Mouse (Mus musculus) brain, embryonic 14.5 days (tissue): Measurements from ENCODE around the gene Crtc1. TPM values are rescaled to one million over a fixed set of nuclear protein-coding genes. Genes with fewer than 3 reads are reported as not detected.

ENCODE experiments used
- DNase-seq: peaks from one replicate; pipeline ENCODE4 v3.0.0-alpha.2; 2011; ENCODE audit warnings: low read depth
- CTCF ChIP-seq: fragments of 200-500 bp; IDR thresholded peaks from 2 replicates; pipeline ENCODE4 v1.5.1; 2012; ENCODE audit warnings: inconsistent platforms, mild to moderate bottlenecking, moderate library complexity, borderline replicate concordance; ENCODE audit not compliant: insufficient read depth, insufficient read length; ENCODE audit errors: extremely low read depth
- POLR2A ChIP-seq: fragments of 200-500 bp; IDR thresholded peaks from 2 replicates; pipeline ENCODE4 v1.6.1; 2012; ENCODE audit warnings: mild to moderate bottlenecking, inconsistent platforms, borderline replicate concordance; ENCODE audit not compliant: poor library complexity, insufficient read depth, insufficient read length, severe bottlenecking; ENCODE audit errors: extremely low read depth
- polyA plus RNA-seq: library from polyadenylated mRNA; depleted of rRNA; stranded (reverse); fragments of >200 nt; gene quantifications from 2 replicates; pipeline ENCODE4 v1.2.3, GENCODE M21; 2012; rRNA removed

Crtc1 gene
- 49.7 and 77.0 TPM in 2 replicates for polyA plus RNA-seq

DNA sequence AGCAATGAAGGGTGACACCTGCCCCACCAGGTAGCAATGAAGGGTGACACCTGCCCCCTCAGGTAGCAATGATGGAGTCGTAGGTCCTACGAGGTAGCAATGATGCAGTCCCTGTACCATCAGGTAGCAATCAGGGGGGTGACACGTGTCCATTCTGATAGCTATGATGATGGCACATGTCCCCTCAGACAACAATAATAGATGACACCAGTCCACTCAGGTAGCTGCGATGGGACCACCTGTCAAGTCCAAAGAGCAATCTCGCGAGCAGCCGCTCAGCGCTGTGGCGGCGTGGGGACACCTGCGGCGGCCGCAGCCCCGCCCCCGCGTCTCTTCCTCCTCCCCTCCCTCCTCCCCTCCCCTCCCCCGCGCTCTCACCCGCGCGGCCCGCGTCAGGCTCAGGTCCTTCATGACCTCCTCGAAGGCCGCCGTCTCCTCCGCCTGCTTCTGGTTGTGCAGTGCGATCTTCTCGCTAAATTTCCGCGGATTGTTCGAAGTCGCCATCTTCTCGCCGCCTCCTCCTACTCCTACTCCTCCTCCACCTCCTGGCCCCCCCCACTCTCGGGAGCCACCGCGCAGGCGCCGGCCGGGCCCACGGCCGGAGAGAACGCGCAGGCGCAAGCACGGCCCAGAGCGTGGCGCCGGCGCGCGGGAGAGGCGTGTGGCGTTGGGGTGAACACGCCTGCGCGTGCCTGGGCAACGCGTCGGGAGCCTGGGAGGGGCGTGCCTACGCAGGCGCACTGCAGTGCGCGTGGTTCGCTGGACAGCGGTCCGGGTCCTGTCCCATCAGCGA lies at the start of gene Crtc1:
Gene Crtc1 (minus strand): TSS at position 525 of the 793 bp plus-strand sequence.
- DNase-seq = peak; percentile 98
- TF ChIP-seq POLR2A = peak; percentile 52; the same call in 1 of the 2 replicates
- no peak for TF ChIP-seq CTCF

DNA sequence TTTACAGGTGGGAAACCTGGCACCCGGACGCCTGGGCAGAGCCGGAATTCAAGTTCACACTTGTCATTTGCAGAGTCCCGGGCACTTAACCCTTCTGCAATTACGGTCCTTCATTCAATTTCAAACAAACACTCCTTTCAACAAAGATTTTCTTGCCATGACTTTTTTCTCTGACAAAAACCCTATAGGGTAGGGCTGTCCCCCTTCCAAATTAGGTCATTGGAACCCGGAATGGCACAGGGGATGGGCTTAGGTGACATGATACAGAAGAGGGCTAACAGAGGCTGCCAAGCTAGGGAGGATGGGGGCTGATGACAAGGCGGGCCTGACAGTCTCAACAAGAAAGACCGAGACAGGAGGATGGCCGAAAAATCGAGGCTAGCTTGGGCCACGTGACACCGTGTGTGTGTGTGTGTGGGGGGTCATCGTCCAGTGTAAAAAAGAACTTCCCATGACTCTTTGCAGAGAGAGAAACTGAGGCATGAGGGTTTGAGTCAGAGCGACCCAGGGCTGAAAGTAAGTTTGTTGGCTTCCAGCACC lies 49.6 kb upstream of the Crtc1 start:
- no peak for TF ChIP-seq POLR2A
- TF ChIP-seq CTCF = no peak
- no peak for DNase-seq

DNA sequence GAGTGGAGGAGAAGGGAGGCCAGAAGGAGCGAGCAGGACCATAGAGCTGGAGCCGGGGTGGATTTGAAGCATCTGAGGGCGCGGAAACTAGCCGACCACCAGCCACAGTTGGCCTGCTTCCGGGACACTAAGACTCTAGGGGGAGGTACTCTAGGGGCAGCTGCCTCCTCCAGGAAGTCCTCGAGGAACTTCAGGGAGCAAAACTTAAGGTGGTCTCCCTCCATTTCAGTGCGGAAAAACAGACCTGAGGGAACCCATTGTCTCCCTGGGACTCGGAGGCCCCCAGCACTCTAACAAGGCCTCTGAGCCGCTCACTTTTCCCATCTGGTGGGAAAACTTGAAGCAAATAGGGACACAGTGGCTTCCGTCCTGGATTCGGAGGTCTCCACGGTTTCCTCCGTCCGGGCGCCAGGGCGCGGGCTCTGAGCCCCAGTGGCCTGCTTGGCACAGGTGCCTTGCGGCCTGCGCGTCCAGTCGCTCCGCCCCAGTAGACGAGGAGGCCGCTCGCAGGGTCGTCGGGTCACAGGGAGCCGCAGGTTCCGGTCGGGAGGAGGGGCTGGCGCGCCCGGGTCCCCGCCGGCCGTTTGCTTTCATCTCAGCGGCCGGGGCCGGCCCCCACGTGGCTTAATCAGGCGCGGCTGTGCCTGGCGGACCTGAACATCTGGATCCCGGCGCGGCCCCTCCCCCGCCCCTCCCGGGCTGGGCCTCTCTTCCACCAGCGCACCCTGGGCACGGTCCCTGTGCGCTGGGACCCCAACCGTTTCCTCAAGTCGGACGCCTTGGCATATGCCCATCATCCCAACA lies 48.8 kb upstream of the Crtc1 start:
- no peak for DNase-seq
- no peak for TF ChIP-seq POLR2A

DNA sequence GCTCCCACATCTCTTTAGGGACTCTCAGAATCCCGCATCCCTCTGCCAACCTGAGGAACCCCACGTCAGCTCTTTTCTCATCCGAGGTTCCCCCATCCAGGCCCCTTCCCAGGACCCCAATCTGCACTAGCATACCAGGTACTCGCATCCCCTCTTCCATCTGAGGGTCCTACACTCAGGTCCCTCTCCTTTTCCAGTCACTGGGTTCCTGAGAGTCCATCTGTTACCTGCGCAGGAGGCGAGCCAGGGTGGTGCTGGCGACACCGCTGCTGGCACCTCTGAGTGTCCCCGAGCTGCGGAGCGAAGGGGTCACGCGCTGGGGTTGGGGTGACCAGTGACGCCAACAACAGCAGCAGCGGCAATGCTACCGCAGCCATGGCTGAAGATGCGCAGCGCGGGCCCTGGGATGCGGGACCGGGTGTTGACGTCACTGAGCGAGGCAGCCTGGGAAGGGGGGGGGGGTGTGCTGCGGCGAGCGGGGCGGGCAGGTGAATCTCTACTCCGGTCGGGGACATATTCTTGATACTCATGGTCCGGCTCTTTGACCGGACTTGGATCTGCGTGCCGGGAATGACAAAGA lies 47.7 kb upstream of the Crtc1 start, which contains the start of gene Tmem59l:
Gene Tmem59l (minus strand): TSS at position 418 of the 580 bp plus-strand sequence.
- TF ChIP-seq POLR2A (peak; percentile 11; the same call in 1 of the 2 replicates), CTCF (no peak)
- DNase-seq = peak; percentile 75

DNA sequence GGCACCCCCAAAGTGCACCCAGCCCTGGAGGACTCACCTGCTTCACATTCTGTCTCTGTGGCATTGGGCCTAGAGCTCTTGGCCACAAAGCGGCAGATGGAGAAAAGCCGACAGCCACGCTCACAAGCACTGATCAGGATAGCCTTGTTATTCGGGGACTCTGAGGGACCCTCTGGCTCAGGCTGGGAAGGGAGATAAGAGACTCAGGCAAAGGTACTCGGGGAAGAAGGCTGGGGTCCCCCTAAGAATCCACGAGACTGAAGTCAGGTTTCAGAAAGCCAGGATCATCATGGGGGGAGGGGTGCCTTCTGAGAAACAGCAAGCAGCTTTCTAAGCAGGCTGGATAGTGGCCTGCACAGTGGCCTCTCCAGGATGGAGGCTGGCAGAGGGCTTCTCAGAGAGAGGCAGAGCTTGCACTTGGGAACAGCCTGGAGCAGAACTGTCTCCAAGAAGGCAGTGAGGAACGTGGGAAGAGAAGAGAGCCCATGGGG lies 46.9 kb upstream of the Crtc1 start:
- TF ChIP-seq CTCF (no peak), POLR2A (no peak)
- DNase-seq = no peak

- TF ChIP-seq POLR2A (no peak), CTCF (no peak)
- no peak for DNase-seq
Observed at GRCm38 (mm10) chr8:70482943-70483342, 43.6 kb upstream of the Crtc1 start.

GRCm38 (mm10) chr8:70481908-70482307 lies 42.5 kb upstream of the Crtc1 start:
- TF ChIP-seq POLR2A = no peak
- no peak for TF ChIP-seq CTCF
- no peak for DNase-seq

DNA sequence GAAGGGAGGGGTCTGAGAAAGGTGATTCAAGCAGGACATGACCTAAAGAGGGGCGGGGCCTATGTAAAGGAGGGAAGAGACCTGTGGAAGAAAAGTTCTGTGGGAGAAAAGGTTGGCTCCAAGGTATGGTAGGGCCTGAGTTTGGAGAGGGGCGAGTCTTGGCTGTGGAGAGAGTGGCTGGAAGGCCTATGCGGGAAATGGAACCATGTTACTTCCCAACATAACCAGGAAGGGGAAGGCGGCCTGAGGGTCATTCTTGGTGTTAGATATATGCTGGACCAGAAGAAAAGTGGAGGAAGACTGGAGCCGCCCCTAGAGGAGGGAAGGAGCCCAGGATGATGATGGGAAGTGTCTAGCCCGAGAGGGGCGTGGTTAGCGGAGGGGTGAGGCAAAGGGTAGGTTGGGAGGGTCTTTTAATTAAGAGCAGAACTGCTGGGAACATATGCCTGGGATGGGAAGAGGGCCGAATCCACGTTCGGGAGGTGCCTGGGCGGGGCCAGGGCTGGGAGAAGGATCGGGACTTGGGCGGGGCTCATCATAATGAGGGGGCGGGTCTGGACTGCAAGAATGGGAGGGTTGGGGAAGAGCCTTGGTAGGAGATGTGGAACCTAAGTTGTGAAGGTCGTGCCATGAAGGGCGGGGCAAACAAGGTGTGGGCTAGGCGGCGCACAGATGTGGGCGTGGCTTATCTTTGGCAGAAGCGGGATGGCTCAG lies 38.0 kb upstream of the Crtc1 start:
- TF ChIP-seq POLR2A = no peak
- no peak for TF ChIP-seq CTCF
- DNase-seq = no peak

GRCm38 (mm10) chr8:70476333-70477268 lies 37.2 kb upstream of the Crtc1 start, which contains the start of gene Klhl26:
Gene Klhl26 (minus strand): TSS chr8:70476968.
- TF ChIP-seq CTCF = no peak
- 0 out of 2 replicates have a peak, but pooled peaks have one; percentile 36 for TF ChIP-seq POLR2A
- DNase-seq = peak; percentile 96

- no peak for TF ChIP-seq CTCF
- no peak for TF ChIP-seq POLR2A
- DNase-seq = no peak
Observed at GRCm38 (mm10) chr8:70471856-70472255, 32.5 kb upstream of the Crtc1 start.

DNA sequence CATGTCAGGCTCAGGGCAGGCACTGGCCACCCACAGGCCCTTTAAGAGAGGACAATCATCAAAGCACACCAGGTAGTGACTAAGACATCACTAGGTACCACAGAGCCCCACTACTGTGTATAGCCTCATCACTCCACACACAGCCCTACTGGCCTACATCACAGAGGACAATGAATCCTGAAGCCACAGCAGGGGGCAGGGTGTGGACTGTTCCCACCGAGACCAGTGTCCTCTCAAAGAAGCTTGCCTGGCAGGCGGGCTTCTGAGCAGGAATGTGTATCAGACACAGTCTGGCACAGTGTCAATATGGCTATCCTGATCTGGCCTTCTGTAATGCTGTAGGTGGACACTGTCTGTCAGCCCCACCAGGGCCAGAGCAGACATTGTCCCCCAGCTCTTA lies 30.6 kb upstream of the Crtc1 start:
- DNase-seq = no peak
- TF ChIP-seq CTCF = no peak
- no peak for TF ChIP-seq POLR2A
